Mouse (Mus musculus): ENCODE data around the gene Plin4.

GRCm38 (mm10) chr17:56071126-56071525 lies 38.5 kb downstream of the Plin4 start:
- no peak for TF ChIP-seq CTCF (IDR thresholded peaks at IDR 0.05; ENCODE audit: borderline replicate concordance, control insufficient read depth, extremely low read depth, insufficient read depth, low read length, poor library complexity)
- no peak for TF ChIP-seq POLR2A (IDR thresholded peaks at IDR 0.05; ENCODE audit: control insufficient read depth, extremely low read depth, insufficient read depth, low read length, poor library complexity)

Measured in thymus, adult 2 months (tissue).